Mouse (Mus musculus): Measurements from ENCODE around the gene Camk1g.

The Camk1g gene

DNA sequence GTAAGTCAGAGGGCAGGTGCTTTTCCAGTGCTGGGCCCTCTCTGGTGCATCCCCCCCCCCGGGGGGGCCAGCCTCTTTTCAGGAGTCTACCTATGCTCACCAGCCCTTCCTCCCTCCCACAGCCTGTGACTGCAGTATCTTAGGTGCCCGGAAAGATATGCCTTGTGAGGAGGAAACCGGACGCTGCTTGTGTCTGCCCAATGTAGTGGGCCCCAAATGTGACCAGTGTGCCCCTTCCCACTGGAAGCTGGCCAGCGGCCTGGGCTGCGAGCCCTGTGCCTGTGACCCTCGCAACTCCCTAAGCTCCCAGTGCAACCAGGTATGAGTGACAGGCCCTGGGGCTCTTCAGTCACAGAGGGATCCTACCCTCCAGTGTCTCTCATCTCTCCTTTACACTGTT lies 39.5 kb downstream of the Camk1g start:
- no peak for DNase-seq

- DNase-seq, result peak; percentile 98
Observed at GRCm38 (mm10) chr1:193330172-193330571, 39.9 kb downstream of the Camk1g start.

DNA sequence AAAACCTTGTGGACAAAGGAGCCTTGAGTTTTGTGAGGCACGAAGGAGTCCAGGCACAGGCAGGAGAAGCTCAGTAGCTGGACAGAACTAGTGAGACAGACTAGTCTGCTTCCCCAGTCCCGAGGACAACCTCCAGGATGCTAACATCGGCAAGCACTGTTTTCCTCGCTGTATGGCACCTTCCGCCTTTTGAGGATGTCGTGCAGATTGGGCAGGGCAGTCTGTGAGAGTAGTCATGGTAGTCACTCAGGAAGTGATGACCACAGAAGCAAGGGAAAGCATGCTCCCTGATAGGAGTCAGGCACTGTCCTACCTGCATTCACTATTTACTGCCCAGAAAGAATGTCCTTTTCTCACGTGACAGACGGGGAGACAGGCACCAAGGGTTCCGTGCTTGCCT lies 40.5 kb downstream of the Camk1g start:
- DNase-seq, result no peak

DNA sequence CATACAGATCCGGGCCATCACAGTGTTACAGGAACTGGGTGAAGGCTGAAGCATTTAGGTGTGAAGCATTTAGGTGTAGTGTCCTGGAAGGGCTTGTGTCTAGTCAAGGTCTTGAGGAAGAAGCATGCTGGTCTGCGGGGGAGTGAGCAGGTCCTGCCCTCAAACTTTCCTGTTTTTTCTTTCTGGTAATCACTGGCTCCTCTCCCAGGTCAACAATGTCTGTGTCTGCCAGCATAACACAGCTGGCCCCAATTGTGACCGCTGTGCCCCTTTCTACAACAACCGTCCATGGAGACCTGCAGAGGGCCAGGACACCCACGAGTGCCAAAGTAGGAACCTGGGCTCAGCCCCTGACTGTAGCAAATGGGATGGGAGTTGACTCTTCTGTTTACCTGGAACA lies 42.4 kb downstream of the Camk1g start:
- no peak for DNase-seq

DNA sequence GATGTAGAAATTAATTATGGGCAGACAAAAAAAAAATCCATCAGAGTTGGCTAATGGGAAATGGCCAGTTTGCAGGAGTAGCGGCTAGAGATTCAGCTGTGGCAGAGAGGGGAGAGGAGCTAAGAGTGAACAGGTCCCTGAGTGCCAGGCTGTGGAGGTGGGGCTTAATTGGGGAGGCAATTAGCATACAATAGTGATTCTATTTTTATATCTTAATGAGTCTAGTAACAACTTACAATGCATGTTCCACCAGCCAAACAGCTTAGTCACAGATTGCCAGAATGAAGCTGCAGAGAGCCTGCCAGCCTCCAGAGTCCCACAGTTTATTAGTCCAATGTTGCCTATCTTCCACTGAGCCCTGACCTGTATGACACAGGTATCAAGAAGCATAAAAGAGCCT lies 42.9 kb downstream of the Camk1g start:
- no peak for DNase-seq

DNA sequence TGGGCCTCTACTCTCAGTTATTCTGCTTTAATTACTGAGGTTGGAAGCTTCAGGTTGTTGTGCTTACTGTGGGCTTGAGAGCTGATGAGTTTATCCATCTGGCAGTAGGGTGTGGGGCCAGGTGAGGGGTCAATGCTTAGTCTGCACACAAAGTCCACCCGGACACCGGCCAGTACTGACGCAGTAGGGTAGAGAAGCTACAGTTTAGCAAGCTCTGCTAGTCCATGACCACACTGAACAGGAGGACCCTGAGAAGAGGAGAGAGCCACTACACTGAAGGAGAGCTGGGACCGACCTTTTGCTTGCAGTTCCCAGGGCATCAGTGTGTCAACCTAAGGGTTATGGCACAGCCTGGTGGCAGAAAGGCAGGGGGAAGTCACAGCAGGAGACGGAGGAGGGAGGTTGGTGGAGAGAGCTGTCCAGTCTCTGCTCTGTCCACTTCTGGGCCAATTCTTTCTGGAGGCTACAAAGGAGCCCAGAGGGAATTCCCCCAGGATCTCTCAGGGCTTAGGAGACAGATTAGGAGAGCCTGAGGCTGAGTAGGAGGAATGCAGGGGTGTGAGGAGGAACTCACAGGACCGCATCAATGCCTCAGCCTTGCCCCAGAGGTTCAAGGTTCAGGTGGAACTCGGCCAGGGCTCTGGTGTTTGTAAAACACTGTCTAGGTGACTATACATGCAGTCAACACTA lies 43.5 kb downstream of the Camk1g start:
- no peak for DNase-seq

DNA sequence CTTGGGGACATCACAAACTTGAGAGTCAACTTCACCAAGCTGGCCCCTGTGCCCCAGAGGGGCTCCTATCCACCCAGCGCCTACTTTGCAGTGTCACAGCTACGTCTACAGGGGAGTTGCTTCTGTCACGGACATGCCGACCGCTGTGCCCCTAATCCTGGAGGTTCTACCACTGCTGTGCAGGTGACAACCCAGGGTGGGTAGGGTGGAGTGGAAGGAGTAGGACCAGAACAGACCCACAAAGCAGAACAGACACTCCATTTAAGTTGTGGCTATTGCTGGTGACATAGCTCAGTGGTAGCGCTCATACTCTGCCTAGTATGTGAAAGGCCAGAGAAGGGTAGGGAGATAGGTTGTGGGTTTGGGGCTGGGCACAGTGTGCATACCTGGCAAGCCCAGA lies 44.2 kb downstream of the Camk1g start:
- DNase-seq, result no peak

- no peak for DNase-seq
Observed at GRCm38 (mm10) chr1:193324224-193324623, 45.9 kb downstream of the Camk1g start.

- no peak for DNase-seq
Observed at GRCm38 (mm10) chr1:193323686-193324085, 46.4 kb downstream of the Camk1g start.

DNA sequence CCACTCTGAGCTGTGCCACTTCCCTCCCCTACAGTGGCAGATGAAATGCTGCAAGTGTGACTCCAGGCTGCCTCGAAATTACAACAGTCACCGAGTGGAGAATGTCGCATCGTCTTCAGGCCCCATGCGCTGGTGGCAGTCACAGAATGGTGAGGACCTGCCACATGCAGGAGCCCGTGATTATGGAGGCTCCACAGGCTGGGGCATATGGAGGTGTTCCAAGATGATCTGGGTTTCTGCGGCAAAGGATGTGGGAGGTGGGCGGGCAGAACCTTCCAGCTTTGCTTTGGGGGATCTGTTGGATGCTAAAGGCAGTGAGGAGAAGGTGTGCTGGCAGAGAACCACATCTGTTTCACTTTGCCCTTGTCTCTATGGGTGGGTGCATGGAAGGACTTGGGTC lies 49.7 kb downstream of the Camk1g start:
- no peak for DNase-seq

DNA sequence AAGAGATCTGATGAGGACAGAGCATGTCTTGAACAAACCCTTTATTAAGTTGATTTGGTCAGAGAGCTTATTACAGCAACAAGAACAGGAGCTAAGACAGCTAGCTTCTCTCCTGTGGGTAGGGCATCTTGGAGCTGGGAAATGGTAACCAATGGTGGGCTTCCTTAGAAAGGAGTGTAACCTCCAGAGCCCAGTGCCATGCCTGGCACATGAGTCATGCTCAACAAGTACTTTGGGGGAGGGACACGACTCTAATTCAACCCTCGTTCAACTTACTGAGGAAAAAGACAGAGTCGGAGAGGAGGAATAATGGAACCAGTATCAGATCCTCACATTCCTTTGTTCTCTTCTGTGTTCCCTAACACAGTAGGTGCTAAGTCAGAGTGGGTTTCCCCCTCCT lies 50.4 kb downstream of the Camk1g start:
- DNase-seq, result no peak

- DNase-seq, result peak; percentile 88
Observed at GRCm38 (mm10) chr1:193317159-193317559, 52.9 kb downstream of the Camk1g start.

- no peak for DNase-seq
Observed at GRCm38 (mm10) chr1:193316358-193316750, 53.7 kb downstream of the Camk1g start.

DNA sequence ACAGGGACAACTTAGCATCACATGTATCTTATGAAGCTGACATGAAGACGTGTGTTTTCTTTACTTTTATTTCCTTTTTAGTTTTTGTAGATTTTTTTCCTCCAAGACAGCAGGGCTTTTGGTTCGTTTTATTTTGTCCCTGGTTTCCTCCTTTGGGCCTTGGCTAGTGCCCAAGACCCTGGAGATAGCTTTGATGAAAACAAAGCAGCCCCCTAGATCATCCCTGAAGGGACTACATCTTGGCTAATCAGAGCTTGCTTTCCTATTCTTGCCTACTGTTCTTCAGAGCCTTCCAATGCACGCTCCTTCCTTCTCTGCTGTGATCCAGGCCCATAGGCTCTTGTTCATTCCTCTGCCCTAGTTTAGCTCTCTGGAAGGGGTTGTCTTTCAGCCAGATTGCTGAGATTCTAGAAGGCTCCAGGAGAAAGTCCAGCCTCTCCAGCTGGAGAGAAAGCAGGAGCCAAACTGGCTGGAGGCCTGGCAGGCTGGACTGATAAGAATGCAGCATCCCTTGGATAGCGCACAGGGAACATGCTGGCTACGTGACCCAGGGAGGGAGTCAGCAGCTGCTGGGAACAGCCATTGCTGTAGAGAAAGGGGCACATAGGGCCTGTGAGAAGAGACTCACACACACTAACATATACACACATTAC lies 54.3 kb downstream of the Camk1g start:
- peak; percentile 95 for DNase-seq

GRCm38 (mm10) chr1:193311596-193311995 lies 58.5 kb downstream of the Camk1g start:
- no peak for DNase-seq

DNA sequence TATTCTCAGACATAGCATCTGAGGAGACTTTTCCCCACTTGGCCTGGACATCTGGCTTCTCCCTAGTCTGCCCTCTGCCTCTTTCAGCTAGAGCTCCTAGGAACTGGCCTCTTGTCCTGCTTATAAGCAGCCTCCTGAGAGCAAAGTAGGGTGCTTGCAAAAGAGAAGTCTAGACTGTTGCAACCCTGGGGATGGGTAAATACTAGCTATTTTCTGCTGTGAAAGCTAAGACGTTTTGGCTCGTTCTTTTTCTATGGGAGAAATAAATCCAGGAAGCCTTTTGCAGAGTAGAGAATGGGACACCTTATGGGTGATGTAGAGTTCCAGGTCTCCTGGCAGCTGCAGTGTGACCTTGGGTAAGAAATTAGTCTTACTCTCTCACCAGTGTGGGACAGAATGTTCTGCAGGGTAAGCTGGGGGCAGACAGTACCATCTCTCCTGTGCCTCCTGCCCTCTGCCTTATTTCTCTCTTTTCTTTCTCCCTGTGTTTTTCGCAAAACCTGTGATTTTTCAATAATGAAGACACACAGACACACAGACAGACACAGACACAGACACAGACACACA lies 59.5 kb downstream of the Camk1g start:
- no peak for DNase-seq

DNA sequence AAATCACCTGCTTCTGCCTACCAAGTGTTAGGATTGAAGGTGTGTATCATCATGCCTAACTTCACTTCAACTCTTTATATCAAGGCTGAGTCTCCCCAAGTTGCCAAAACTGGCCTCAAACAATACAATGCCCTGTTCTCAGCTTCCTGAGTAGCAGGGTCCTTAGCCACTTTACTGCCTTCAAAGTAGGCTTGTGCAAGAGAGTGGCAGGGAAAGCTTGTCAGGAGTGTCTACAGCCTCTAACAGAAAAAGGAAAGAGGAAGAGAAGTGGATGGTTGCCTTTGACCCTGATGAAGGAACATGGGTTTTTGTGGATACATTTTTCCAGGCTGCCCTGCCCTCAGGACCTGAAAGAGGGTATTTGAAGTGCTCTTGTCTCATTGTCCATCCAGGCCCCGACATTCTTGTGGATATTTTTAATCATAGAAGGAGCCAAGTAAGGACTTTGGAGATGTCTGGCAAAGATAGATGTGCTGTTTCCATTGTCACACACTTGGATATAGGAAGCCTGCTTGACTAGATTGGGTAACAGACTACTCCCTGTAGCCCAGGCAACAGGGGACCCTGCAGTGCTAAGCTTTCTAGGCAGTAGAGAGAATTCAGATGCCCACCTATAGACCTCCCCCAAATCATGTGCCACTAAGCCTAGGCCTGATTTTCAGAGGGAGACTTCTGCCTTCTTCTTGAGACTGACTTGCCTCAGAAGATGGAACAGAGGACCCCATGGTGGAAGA lies 60.1 kb downstream of the Camk1g start:
- no peak for DNase-seq

- no peak for DNase-seq
Observed at GRCm38 (mm10) chr1:193306832-193307231, 63.3 kb downstream of the Camk1g start.

- peak; percentile 86 for DNase-seq
Observed at GRCm38 (mm10) chr1:193305386-193305785, 64.7 kb downstream of the Camk1g start.

DNA sequence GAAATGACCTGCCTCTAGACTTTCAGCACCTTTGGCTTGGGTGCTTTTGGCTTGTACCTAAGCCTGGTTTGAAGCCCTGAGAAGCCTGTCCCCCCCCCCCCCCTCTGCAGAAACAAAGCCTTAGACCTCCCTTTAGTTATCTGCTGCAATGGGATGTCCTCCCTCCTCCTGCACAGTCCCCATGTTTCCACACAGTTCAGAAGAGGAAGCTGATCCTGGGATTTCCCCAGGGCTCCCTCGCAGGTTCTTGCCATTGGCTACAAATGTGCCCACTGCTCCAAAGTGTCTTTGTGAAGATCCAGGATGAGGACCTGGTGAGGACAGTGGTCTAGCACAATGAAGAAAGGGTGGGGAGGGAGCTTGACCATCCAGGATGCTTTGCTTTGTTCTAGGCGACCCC lies 67.0 kb downstream of the Camk1g start:
- DNase-seq, result no peak

DNA sequence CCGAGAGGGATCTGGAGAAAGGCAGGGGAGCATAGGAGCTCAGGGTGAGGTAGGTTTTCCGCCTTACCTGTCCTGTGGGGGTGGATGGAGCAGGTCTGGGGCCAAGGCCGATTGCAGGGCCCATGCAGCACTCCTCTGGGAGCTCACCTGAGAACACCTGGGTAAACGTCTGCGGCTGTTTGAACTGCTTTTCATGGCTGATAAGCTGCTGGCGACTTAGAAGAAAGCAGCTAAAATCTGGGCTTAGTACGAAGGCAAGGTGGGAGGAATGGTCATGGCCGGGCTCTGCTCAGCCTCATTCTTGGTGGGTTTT lies 68.0 kb downstream of the Camk1g start:
- DNase-seq, result no peak

GRCm38 (mm10) chr1:193301216-193302092 lies 68.6 kb downstream of the Camk1g start:
- DNase-seq, result peak; percentile 65

GRCm38 (mm10) chr1:193299995-193300394 lies 70.1 kb downstream of the Camk1g start:
- no peak for DNase-seq
